Mouse (Mus musculus) erythroblast, embryonic 14.5 days (primary cell): Measurements from ENCODE around the gene Ncor1. TPM values are rescaled to one million over a fixed set of nuclear protein-coding genes. Genes with fewer than 3 reads are reported as not detected.
"Not testable (repeated sequence)": the region's sequence is repeated elsewhere in the genome, so short reads cannot be mapped to it uniquely, and the experiment has no call there.

Source experiments
- H3K27me3 ChIP-seq: 2 replicates; pipeline ENCODE4 v1.6.1; 2012; ENCODE audit warnings: inconsistent platforms; ENCODE audit not compliant: control insufficient read depth
- H3K36me3 ChIP-seq: 2 replicates; pipeline ENCODE4 v1.6.1; 2012; ENCODE audit warnings: mild to moderate bottlenecking, inconsistent platforms; ENCODE audit not compliant: control insufficient read depth
- H3K4me1 ChIP-seq: 2 replicates; pipeline ENCODE4 v1.6.1; 2012; ENCODE audit warnings: inconsistent platforms; ENCODE audit not compliant: control insufficient read depth
- H3K4me3 ChIP-seq: replicated peaks from 2 replicates; pipeline ENCODE3; 2012; ENCODE audit warnings: moderate library complexity, mild to moderate bottlenecking, inconsistent platforms
- H3K9me3 ChIP-seq: 2 replicates; pipeline ENCODE4 v1.6.1; 2012; ENCODE audit warnings: low read length, inconsistent platforms, mixed read lengths; ENCODE audit not compliant: control insufficient read depth
- GATA1 ChIP-seq: IDR thresholded peaks from 2 replicates; pipeline ENCODE4 v1.6.1; 2012; ENCODE audit warnings: low read length, inconsistent platforms, mixed read lengths
- TAL1 ChIP-seq: IDR thresholded peaks from 3 replicates; pipeline ENCODE4 v1.6.1; 2012; ENCODE audit warnings: low read length, inconsistent platforms, mixed read lengths
- polyA plus RNA-seq: library from polyadenylated mRNA; stranded (reverse); fragments of >175 nt; gene quantifications from 2 replicates; pipeline ENCODE4 v1.2.3, GENCODE M21; 2012

The Ncor1 gene
- polyA plus RNA-seq, 1 experiment = 8.1 TPM

- no peaks in the 10 kb centered on the region for H3K27me3 ChIP-seq
- peaks cover 20% of the 10 kb centered on the region for H3K4me1 ChIP-seq
- no peaks in the 10 kb centered on the region for H3K36me3 ChIP-seq
- H3K4me3 ChIP-seq = no peak overlapping the region
- H3K9me3 ChIP-seq = no peaks in the 10 kb centered on the region
- TF ChIP-seq GATA1 = no peak
- TF ChIP-seq TAL1 = no peak
Observed at GRCm38 (mm10) chr11:62487540-62488350, 29.4 kb upstream of the Ncor1 start.

- H3K4me1 ChIP-seq = peaks cover 20% of the 10 kb centered on the region
- H3K9me3 ChIP-seq = no peaks in the 10 kb centered on the region
- TF ChIP-seq GATA1 (no peak), TAL1 (no peak)
- no peak overlapping the region for H3K4me3 ChIP-seq
- no peaks in the 10 kb centered on the region for H3K36me3 ChIP-seq
- H3K27me3 ChIP-seq = no peaks in the 10 kb centered on the region
Observed at GRCm38 (mm10) chr11:62486949-62487348, 28.6 kb upstream of the Ncor1 start.

GRCm38 (mm10) chr11:62479581-62479980 lies 21.2 kb upstream of the Ncor1 start:
- peaks cover 3% of the 10 kb centered on the region for H3K36me3 ChIP-seq
- H3K4me1 ChIP-seq = no peaks in the 10 kb centered on the region
- TF ChIP-seq TAL1 = no peak
- no peak for TF ChIP-seq GATA1
- H3K27me3 ChIP-seq = no peaks in the 10 kb centered on the region
- no peak overlapping the region for H3K4me3 ChIP-seq
- no peaks in the 10 kb centered on the region for H3K9me3 ChIP-seq

GRCm38 (mm10) chr11:62478931-62479330 lies 20.6 kb upstream of the Ncor1 start:
- no peaks in the 10 kb centered on the region for H3K4me1 ChIP-seq
- TF ChIP-seq GATA1 = no peak
- TF ChIP-seq TAL1 = no peak
- H3K4me3 ChIP-seq = no peak overlapping the region
- H3K9me3 ChIP-seq = no peaks in the 10 kb centered on the region
- H3K36me3 ChIP-seq = peaks cover 3% of the 10 kb centered on the region
- H3K27me3 ChIP-seq = no peaks in the 10 kb centered on the region

- H3K36me3 ChIP-seq = peaks cover 3% of the 10 kb centered on the region
- H3K27me3 ChIP-seq = no peaks in the 10 kb centered on the region
- TF ChIP-seq GATA1 = no peak
- no peak for TF ChIP-seq TAL1
- H3K9me3 ChIP-seq = no peaks in the 10 kb centered on the region
- no peak overlapping the region for H3K4me3 ChIP-seq
- no peaks in the 10 kb centered on the region for H3K4me1 ChIP-seq
Observed at GRCm38 (mm10) chr11:62476156-62476555, 17.8 kb upstream of the Ncor1 start.

GRCm38 (mm10) chr11:62473516-62473915 lies 15.2 kb upstream of the Ncor1 start:
- H3K36me3 ChIP-seq = peaks cover 3% of the 10 kb centered on the region
- TF ChIP-seq GATA1 = no peak
- no peak for TF ChIP-seq TAL1

GRCm38 (mm10) chr11:62470451-62470850 lies 12.1 kb upstream of the Ncor1 start:
- Histone ChIP-seq H3K9me3 (no peaks in the 10 kb centered on the region), H3K4me1 (peaks cover 35% of the 10 kb centered on the region), H3K36me3 (no peaks in the 10 kb centered on the region; the same call in none of the 2 replicates), H3K27me3 (no peaks in the 10 kb centered on the region), H3K4me3 (no peak overlapping the region)
- TF ChIP-seq GATA1 (no peak), TAL1 (no peak)

More at GRCm38 (mm10) chr11:62473516-62473915, 15.2 kb upstream of the Ncor1 start:
- Histone ChIP-seq H3K4me3 (no peak overlapping the region), H3K4me1 (peaks cover 6% of the 10 kb centered on the region), H3K9me3 (no peaks in the 10 kb centered on the region), H3K27me3 (no peaks in the 10 kb centered on the region)

GRCm38 (mm10) chr11:62467289-62467688 lies 8.9 kb upstream of the Ncor1 start:
- not testable (repeated sequence) for H3K36me3 ChIP-seq, H3K27me3 ChIP-seq, H3K9me3 ChIP-seq, H3K4me3 ChIP-seq
- peaks cover 63% of the 10 kb centered on the region for H3K4me1 ChIP-seq

- no peak for TF ChIP-seq TAL1
- no peak for TF ChIP-seq GATA1
- H3K36me3 ChIP-seq = peaks cover 2% of the 10 kb centered on the region
- H3K9me3 ChIP-seq = no peaks in the 10 kb centered on the region
- H3K4me1 ChIP-seq = peaks cover 65% of the 10 kb centered on the region
- no peak overlapping the region for H3K4me3 ChIP-seq
- no peaks in the 10 kb centered on the region for H3K27me3 ChIP-seq
Observed at GRCm38 (mm10) chr11:62466546-62466945, 8.2 kb upstream of the Ncor1 start.

GRCm38 (mm10) chr11:62465849-62466248 lies 7.5 kb upstream of the Ncor1 start:
- Histone ChIP-seq H3K4me1 (peaks cover 67% of the 10 kb centered on the region), H3K9me3 (no peaks in the 10 kb centered on the region), H3K36me3 (peaks cover 4% of the 10 kb centered on the region), H3K27me3 (no peaks in the 10 kb centered on the region), H3K4me3 (no peak overlapping the region)
- TF ChIP-seq GATA1 = no peak
- TF ChIP-seq TAL1 = no peak
